Mouse (Mus musculus) adrenal gland, postnatal 10 days (tissue): ENCODE data around the gene Plod3. TPM values are rescaled to one million over a fixed set of nuclear protein-coding genes. Genes with fewer than 3 reads are reported as not detected.
"Not testable (repeated sequence)": the region's sequence is repeated elsewhere in the genome, so short reads cannot be mapped to it uniquely, and the experiment has no call there.

Experiments used
- DNase-seq: peaks from one replicate; pipeline ENCODE4 v3.0.0; 2021; ENCODE audit warnings: mixed read lengths
- long read RNA-seq, 2 experiments: library from polyadenylated mRNA; stranded (forward); transcript quantifications; one replicate each; pipeline ENCODE4 v2.0.0; 2021
- total RNA-seq, 2 experiments: library from RNA; stranded (reverse); gene quantifications; 2 replicates each; pipeline ENCODE4 v1.2.3; 2021

Plod3 gene
- 10 to 100 TPM; 43.5 to 49.6 TPM for total RNA-seq
- long read RNA-seq, experiment 1, transcript Plod3-201 (19 exons, 3,280 nt): major isoform, 68 of 98 reads
- long read RNA-seq, experiment 1, partial matches to known transcripts: 19 of 98 reads
- long read RNA-seq, experiment 1, other reads (novel, unspliced or antisense): 11 of 98 reads
- long read RNA-seq, experiment 2, transcript Plod3-201 (19 exons, 3,280 nt): major isoform, 29 of 39 reads
- long read RNA-seq, experiment 2, partial matches to known transcripts: 3 of 39 reads
- long read RNA-seq, experiment 2, other reads (novel, unspliced or antisense): 7 of 39 reads

DNA sequence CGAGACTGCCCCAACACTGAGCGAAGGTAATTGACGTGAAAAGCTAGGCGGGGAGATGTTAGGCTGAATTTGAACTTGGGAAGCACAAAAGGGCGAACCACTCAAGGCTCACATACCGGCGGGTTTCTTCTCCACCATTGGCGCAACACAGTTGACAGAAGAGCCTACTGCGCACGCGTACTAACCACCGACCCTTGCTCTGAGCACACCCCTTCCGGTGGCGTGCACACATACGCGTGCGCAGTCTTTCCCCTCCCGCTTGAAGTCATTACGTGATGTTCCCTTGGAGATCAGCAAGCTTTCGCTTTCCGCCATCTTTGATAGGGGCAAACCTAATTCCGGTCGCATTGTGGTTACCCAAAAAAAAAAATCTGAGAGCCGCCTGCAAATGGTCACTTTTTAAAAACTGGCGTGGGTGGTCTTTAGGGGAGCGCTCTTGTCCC, at the start of gene Plod3:
TSS of gene Plod3 (plus strand) at position 325 of the 443 bp plus-strand sequence.
- DNase-seq: peak; percentile 96

DNA sequence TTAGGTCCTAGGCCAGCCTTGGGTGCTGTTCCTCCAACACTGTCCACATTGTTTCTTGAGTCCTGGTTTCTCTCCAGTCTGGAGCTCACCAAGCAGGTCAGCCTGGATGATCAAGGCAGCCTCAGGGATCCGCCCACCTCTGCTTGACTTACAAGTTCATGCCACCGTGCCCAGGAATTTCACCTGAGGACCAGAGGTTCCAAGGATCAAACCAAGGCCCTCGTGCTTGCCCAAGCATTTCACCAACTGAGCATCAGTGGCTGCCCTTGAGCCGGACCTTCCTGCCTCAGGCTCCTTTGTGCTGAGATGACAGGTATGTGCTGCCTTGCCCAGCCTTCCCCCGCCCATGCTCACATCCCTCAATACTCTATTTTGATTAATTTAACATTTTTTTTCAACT, 49.2 kb upstream of the Plod3 start:
- DNase-seq: no peak

DNA sequence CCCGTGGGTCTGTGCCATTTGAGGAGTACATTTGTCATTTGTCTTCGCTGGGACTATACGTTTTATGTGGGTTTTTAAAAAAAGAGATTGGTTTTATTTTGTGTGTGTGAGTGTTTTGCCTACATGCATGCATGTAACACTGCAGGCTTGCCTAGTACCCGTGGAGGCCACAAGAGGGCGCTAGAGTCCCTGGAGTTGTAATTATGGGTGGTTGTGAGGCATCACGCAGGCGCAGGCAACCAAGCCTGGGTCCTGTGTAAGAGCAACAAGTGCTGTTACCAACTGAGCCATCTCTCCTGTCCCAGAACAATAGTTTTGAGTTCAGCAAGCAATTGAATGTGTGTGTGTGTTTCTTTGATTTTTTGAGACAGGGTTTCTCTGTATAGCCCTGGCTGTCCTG, 47.5 kb upstream of the Plod3 start:
- no peak for DNase-seq

DNA sequence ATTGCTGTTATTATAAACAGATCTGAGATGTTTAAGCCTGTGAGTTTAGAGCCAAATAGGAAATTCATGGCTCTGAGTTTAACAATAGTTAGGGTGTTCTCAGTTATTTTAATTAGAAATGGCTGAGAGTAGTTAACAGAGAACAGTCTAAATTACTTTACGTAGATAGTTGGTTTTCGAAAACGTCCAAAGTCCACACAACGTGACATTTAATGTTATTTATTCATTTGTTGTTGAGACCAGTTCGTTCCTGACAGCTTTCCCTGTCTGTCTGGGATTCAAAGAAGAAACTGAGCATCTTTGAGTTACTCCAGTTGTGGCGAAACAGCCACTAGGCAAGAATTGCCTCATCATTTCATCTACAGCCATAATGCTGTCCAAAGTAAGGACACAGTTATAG, 46.8 kb upstream of the Plod3 start:
- not testable (repeated sequence) for DNase-seq

DNA sequence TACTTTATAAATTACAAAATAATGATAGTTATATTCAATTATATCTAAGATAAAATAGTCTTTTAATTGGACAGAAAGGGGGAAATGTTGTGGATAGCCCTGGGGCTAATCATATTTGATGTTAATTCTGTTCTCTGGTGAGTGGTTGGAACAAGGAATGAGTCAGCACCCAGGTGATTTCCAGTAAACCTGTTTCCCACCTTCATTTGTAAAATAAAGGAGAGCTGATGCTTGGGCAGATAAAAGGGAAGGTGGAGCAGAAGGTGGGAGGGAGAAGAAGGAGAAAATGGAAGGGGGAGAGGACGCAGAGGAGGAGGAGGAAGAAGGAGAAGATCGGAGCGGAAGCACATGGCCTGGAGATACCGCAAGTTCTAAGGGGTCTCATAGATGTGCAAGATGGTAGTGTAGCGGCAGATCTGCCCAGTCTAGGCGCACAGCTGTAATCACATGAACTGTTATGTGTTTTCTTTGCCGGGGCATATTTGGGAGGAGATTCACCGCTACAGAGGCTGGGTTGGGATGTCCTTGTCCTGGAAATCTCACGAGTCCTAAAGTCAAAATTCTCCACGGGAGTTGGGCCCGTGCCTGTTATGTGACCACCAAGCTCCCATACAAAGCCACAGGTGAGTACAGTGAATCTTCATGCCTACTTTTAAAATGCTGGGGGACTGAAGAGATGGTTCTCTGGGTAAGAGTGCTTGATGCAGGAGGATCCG, 45.8 kb upstream of the Plod3 start:
- DNase-seq: no peak

DNA sequence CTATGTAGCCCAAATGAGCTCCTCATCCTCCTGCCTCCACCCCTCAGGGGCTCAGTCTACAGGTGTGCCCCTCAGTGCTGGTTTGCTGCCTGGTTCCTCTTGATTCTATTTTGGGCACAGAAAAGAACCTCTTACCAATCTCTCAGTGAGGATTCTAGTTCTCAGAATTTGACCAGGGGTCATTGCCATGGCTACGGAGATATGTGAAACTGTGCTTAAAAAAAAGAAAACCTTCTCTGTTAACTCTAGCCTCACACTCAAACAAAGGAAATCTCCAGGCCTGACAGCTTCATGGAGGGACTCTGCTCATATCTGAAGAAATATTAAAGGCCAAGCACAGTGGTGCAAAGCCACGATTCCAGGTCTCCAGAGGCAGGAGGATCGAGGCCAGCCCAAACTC, 44.0 kb upstream of the Plod3 start:
- DNase-seq: no peak

DNA sequence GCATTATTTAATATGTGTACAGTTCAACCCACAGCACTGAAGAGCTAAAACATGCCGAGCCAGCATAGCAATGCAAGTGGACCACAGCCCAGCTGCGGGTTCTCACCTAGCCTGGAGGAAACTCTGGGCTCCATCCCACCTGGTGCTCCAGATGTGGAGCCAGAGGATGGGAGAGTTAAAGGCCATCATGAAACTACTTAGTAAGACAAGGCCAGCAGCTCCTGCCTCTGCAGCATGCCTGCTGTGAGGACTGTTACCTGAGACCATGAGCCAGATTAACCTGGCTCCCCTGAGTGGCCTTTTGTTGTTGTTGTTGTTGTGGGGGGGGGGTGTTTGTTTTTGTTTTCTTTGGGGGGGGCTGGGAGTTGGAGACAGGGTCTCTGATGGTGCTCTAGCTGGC, 43.4 kb upstream of the Plod3 start:
- no peak for DNase-seq

DNA sequence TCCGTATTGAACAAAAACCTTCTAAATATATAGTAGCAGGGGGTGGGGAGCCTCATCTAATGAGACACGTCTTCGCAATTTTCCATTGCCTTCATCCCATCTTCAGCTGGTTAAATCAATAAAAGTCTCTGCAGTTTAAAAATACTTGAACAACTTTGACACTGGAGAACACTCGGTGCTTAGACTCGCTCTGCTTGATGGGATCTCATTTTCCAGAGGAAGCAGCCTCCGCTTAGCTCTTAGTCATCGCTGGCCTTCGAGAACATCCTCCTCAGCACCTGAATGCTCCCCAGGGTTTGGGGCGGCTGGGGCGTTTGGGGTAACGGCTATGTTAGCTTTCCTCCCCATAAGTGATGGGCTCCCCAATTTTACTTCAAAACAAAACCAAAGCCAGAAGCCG, 41.7 kb upstream of the Plod3 start:
- no peak for DNase-seq

DNA sequence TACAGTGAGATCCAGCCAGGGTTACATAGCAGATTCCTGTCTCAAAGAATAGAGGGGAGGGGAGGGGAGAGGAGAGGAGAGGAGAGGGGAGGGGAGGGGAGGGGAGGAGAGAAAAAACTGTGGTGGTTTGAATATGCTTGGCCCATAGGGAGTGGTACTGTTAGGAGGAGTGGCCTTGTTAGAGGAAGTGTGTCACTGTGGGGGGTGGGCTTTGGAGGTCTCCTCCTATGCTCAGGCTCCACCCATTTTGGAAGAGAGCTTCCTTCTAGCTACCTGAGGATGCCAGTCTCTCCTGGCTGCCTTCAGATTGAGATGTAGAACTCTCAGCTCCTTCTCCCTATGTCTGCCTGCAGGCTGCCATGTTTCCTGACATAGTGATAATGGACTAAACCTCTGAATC, 38.9 kb upstream of the Plod3 start:
- no peak for DNase-seq

DNA sequence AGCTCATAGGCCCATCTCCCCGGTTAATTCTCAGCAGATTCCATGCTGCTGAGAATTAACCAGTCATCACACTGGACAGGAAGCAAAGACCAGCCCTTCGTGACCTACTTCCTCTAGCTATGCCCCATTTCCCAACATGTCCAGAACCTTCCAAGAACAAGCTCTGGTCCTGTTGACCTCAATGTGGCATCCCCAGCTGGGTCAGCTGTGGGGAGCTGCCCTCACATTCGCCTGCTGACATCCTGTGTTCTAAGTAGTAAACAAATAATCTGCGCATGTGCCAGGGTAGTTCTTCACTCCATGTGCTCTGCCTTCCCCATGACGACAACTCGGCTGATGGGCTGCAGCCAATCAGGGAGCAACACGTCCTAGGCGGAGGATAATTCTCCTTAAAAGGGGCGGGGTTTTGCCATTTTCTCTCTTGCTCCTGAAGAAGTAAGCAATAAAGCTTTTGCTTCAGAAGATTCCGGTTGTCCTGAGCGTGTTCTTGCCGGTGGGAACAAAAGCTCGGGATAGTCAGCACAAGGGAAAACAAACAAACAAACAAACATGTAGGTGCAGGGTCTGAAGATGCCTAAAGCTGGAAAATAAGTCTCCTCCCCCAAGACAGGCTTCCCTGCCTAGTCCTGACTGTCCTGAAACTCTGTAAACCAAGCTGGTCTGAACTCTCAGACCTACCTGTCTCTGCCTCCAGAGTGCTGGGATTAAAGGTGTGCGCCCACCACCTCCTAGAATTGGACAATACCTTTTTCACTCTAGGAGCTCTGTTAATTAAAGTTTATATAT, 37.1 kb upstream of the Plod3 start:
- not testable (repeated sequence) for DNase-seq

DNA sequence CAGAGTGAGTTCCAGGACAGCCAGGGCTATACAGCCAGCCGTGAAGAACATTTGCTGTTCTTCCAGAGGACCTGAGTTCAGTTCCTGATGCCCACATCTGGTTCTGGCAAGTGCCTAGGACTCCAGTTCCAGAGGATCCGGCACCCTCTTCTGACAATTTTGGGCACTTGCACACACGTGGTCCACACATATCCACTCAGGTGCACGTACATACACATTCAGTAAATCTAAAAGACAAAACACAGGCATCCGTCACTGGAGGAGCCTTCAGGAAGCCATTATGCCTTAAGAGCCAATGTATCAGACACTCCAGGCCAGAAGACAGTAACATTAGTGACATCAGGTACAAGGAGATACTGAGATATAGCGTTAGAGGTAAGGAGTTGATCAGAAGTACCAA, 36.3 kb upstream of the Plod3 start:
- DNase-seq: no peak

DNA sequence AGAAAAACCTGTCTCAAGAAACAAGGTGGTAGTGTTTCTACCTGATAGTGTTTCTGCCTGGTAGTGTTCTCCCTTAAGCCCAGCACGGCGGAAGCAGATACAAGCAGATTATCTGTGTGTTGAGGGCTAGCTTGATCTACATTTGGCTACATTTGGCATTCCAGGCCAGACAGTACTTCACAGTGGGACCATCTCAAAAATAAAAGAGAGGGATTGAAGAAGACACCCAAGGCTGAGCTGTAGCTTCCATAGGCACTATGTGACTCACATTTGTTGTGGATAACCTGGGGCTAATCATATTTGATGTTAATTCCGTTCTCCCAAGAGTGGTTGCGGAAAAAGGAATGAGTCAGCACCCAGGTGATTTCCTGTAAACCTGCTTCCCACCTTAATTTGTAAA, 34.7 kb upstream of the Plod3 start:
- DNase-seq: no peak

DNA sequence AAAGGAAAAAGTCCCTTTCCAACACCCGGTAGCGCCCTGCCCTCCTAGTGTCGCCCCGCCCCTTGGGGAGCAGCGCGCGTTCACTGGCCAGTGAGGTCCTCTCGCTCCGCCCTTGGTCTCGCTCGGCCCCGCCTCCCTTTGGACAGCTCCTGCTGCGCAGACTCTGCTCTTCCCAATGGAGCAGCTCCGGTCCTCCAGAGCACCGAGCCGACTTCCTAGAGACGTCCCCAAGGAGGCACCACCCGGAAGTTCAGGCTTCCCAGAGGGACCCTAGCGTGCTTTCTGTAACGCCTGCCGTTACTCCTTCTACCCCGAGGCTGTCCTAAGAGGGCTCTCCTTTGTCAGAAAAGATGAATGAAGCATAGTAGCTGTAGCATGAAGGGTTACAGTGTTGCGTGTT, 33.8 kb upstream of the Plod3 start, which contains the start of gene Fis1:
TSS of gene Fis1 (plus strand) at position 261 of the 400 bp plus-strand sequence.
- DNase-seq: peak; percentile 99

DNA sequence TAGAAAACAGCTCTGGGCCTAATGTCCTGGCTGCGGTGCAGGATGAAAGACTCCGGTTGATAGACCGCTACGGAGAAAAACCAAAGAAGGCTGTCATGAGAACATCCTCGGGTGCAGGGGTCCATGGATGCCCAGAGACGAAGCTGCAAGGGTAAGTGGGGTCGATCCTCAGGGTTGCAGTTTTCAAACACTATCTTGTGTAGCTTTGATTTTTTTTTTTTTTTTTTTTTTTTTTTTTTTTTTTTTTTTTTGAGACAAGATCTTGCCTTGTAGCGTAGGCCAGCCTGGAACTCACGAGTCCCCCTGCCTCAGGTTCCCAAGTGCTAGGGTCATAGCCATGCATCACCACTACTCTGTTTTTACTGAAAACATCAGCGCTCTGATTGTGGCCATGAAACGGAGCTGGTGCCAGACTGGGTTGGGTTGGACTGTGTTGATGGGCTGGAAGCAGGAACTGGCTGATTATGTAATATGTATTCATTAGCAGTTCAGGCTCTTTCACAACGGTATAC, 33.3 kb upstream of the Plod3 start:
- peak; percentile 60 for DNase-seq

DNA sequence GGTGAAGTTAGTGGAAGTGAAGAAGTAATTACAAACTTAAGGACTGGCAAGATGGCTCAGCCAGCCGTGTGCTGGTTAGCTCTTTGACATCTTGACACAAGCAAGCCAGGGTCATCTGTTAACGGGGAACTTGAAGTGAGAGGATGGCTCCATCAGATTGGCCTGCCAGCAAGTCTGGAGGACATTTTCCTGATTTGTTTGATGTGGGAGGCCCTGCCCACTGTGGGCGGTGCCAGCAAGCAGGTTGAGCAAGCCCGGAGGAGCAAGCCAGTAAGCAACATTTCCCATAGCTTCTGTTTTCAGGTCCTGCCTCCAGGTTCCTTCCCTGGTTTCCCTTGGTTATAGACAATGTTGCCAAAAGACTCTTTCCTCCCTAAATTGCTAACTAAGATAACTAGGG, 31.2 kb upstream of the Plod3 start:
- DNase-seq: no peak

DNA sequence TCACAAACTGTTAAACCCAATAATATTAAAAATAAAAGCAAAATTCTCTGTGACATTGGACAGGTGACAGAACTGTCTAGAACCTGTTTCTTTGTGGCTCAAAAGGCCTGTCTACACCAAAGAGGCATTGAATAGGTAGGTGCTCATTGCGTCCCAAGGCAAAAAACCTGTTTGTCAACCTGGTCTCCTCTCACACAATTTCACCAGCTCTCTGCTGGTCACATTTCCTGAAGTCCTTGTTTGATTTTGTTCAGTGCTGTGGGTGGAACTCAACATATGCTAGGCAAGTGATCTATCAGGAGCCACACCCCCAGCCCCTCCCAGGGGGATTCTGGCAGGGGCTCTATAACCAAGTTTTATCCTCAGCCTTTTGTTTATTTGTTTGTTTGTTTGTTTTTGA, 29.6 kb upstream of the Plod3 start:
- DNase-seq: no peak

DNA sequence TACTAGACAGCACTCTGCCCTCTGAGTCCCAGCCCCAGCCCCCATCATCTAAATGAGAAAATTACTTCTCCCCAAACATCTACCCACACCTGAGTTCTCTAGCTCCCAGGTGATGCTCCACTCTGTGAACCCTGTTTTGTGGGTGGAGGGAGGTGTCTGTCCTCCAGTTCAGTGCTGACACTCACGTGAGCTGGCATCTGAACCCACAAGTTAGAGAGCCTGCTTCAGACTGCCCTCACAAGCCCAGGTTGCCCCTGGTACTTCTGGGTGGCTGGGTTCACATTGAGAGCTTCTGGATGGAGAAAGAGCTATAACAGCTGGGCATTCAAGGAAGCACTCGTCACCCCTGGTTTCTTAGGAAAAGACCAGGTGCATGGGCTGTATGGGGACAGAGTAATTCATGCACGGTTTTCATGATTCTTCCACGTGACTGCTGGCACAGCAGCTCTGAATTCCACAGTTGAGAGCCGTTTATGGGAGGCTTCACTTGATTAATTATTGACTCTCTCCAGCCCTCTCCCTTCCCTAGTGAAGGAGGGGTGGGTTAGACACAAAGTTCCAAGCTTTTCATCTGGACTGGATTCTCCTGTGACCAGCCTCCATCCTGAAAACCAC, 27.7 kb upstream of the Plod3 start:
- DNase-seq: no peak

DNA sequence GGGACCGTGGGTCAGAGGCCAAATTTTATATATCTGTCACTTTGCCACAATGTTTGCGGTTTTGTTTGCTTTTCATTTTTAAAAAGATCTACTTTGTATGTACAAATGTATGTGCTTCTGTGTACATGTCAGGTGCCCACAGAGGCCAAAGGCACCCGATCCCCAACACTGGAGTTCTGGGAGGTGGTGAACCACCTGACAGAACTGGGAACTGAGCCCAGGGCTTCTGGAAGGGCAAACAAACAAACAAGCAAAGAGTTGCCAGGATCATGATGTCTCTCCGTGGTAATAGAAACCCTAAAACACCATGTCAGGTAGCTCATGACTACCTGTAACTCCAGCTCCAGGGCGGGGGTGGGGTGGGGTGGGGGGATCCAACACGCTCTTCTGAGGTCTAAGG, 26.8 kb upstream of the Plod3 start:
- no peak for DNase-seq

DNA sequence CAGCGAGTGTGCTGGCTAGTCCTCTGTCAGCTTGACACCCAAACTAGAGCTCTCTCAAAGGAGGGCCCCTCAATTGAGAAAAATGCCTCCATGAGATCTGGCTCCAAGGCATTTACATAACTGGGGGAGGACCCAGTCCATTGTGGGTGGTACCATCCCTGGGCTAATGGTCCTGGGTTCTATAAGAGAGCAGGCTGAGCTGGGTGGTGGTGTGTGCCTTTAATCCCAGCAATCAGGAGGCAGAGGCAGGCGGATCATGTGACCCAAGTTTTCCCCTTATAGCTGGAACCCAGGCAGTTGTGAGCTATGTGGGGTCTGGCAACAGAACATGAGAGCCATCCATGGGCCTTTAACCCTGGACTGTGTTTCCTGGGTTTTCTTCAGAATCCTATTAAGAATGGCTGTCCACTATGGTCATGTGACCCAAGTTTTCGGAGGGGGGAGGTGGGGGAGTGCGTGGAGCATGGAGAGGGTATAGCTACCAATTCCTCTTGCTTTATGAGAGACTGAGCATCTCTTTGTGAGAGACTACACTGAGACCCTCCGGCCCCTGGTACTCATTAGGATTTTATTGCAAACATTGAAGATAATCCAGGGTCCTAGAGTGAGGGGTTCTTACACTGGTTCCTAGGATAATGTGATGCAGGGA, 25.4 kb upstream of the Plod3 start:
- DNase-seq: no peak

DNA sequence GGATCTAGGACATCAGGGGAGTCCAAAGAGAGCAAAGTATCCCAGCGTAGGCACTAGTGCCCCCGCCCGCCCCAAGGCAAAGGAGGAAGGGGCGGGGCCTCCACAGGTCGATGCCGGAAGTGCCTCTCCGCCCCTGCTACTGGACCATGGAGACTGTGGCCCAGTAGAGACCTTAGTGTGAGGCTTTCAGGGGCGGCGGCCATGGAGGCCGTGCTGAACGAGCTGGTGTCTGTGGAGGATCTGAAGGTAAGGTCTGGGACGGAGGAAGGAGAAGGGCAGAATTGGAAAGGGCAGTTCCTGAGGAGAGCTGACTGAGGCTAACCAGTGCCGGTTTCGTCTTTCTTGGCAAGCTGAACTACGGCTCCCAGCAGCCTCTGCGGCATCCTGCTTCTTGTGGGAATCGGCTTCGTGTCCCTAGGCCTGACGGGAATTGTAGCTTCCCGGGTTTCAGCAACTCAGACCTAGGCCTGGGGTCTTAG, 24.8 kb upstream of the Plod3 start:
- DNase-seq: peak; percentile 92

DNA sequence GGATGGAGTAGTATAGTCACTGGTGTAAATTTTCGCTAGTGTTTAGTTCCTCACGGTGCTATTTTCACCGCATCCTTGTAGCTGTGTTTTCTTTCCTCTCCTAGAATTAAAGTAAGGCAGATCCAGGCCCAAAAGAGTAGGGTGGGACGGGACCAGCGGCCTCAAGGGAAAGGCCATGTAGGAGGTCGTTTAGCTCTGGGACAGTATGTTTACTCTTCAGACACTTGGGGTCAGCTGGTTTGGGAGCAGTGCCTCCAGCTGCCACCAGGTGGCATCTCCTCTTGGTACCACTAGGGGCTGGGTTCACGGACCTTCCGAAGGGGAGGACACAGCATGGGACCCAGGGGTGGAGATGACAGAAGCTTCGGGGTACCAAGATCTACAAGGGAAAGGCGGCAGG, 24.3 kb upstream of the Plod3 start:
- DNase-seq: peak; percentile 86
